Mouse (Mus musculus): ENCODE results near the gene Taar8c.

Gene Taar8c

DNA sequence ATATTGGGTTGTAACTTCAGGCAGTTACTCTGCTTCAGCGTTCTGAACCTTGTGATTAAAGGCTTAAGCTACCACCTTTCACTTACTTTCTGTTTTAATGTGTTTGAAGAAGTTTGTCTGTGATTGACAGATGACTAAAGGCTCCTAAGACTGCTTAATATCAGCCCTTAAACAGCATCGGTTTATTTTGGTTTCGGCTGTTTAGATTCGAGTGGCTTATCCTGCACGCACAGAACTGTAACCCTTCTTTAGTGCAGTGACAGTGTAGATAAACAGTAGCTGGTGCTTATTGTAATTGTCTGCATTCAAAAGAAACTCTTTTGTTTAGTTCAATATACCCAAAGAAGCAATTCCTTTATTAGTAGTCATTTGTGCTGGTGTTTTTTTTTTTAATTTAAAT, 49.7 kb downstream of the Taar8c start:
- DNase-seq: no peak

Data from cerebellum, adult 8-10 months (tissue).